Mouse (Mus musculus): Measurements from ENCODE around the gene Tedc1. TPM values are rescaled to one million over a fixed set of nuclear protein-coding genes. Genes with fewer than 3 reads are reported as not detected.

Gene Tedc1
- polyA plus RNA-seq, 1 experiment: 23.8 TPM

DNA sequence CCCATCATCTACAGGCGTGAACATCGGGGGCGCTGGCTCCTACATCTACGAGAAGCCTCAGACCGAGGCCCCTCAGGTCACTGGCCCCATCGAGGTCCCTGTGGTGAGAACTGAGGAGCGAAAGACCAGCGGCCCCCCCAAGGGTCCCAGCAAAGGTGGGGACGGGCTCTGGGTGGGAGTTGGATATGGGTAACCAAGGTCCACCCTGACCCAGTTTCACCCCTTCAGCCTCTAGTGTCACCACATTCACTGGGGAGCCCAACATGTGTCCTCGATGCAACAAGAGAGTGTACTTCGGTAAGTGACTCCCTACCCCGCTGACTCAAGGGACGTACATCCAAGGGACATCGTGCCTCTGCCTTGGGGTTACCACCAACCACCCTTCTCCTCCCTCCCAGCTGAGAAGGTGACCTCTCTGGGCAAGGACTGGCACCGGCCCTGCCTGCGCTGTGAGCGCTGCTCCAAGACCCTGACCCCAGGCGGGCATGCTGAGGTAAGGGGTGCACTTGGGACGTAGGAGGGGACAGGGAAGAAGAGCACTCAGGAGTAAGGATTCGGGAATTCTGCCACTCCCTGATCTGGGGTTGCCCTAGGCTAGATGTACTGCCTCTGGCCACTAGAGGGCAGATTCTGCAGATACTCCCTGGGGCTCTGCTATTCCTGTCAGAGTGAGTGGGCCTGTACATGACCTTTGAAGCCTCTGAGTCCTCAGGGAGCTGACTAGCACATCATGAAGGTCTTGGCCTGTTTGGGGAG, 12.0 kb upstream of the Tedc1 start:
- H3K27me3 ChIP-seq (ENCODE audit: control insufficient read depth, insufficient read depth, insufficient read length): no peaks in the 10 kb centered on the region
- no peak overlapping the region for H3K4me3 ChIP-seq (ENCODE audit: insufficient read depth, poor library complexity, severe bottlenecking)
- H3ac ChIP-seq (ENCODE audit: control insufficient read depth, insufficient read length, low read depth): peak overlapping the region; percentile 4
- TF ChIP-seq CTCF (IDR thresholded peaks at IDR 0.05; ENCODE audit: control insufficient read depth, insufficient read depth, insufficient read length) (peak; percentile 74), FOSL1 (IDR thresholded peaks at IDR 0.05; ENCODE audit: insufficient read depth, low read length, poor library complexity, severe bottlenecking) (no peak), MYOD1 (IDR thresholded peaks at IDR 0.05; ENCODE audit: control insufficient read depth, insufficient read length, low read depth) (no peak)
- peaks cover 41% of the 10 kb centered on the region for H3K79me3 ChIP-seq (ENCODE audit: low read depth)
- H3K79me2 ChIP-seq (ENCODE audit: control insufficient read depth, insufficient read depth): peaks cover 55% of the 10 kb centered on the region
- H3K36me3 ChIP-seq (ENCODE audit: control insufficient read depth, insufficient read depth): peaks cover 41% of the 10 kb centered on the region

DNA sequence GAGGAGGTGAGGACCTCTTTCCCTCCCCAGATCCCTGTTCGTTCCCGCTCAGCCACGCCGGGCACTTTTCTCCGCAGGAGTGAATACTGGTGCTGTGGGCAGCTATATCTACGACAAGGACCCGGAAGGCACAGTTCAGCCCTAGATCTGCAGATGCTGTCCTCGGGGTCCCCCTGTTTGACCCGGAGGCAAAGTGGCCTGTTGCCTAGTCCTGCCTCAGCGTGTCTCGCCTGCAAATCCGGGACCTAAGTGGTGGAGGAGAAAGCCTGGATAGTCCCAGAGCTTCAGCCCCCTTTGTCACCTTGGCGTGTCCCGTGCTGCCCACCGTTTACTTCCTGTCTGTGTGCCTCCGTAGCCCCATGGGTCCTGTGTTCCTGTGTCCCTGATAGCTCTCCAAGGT, 11.3 kb upstream of the Tedc1 start:
- Histone ChIP-seq H3K27me3 (ENCODE audit: control insufficient read depth, insufficient read depth, insufficient read length) (no peaks in the 10 kb centered on the region), H3K4me3 (ENCODE audit: insufficient read depth, poor library complexity, severe bottlenecking) (no peak overlapping the region), H3K79me3 (ENCODE audit: low read depth) (peaks cover 41% of the 10 kb centered on the region), H3K79me2 (ENCODE audit: control insufficient read depth, insufficient read depth) (peaks cover 55% of the 10 kb centered on the region), H3ac (ENCODE audit: control insufficient read depth, insufficient read length, low read depth) (no peak overlapping the region), H3K36me3 (ENCODE audit: control insufficient read depth, insufficient read depth) (peaks cover 41% of the 10 kb centered on the region)
- TF ChIP-seq USF1 (IDR thresholded peaks at IDR 0.05; ENCODE audit: low read depth) (no peak), CEBPB (IDR thresholded peaks at IDR 0.05; ENCODE audit: low read depth) (no peak), CTCF (IDR thresholded peaks at IDR 0.05; ENCODE audit: control insufficient read depth, insufficient read depth, insufficient read length) (no peak), MAX (IDR thresholded peaks at IDR 0.05) (no peak), MYOD1 (IDR thresholded peaks at IDR 0.05; ENCODE audit: control insufficient read depth, insufficient read length, low read depth) (no peak), FOSL1 (IDR thresholded peaks at IDR 0.05; ENCODE audit: insufficient read depth, low read length, poor library complexity, severe bottlenecking) (no peak), MYOG (IDR thresholded peaks at IDR 0.05; ENCODE audit: control insufficient read depth, extremely low read depth, insufficient read length) (no peak)

DNA sequence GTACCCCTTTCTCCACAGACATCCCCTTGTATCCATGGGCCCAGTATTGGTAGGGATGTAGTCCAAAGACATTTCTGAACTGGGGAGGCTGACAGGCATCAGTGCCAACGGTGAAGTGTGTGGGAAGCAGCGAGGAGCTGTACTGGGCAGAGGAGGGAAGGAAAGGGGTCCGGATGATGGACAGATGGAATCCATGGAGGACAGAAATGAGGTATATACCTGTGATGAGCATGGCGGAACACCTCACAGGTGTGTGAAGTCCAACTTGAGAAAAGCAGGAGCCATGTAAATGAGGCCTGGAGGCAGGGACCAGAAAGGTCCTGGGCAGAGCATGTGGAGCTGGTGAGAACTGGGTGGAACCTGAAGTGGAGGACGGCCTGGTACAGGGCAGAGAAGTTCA, 10.6 kb upstream of the Tedc1 start:
- Histone ChIP-seq H3K4me3 (ENCODE audit: insufficient read depth, poor library complexity, severe bottlenecking) (no peak overlapping the region), H3K79me2 (ENCODE audit: control insufficient read depth, insufficient read depth) (peaks cover 51% of the 10 kb centered on the region), H3K79me3 (ENCODE audit: low read depth) (peaks cover 41% of the 10 kb centered on the region), H3ac (ENCODE audit: control insufficient read depth, insufficient read length, low read depth) (no peak overlapping the region), H3K36me3 (ENCODE audit: control insufficient read depth, insufficient read depth) (peaks cover 41% of the 10 kb centered on the region), H3K27me3 (ENCODE audit: control insufficient read depth, insufficient read depth, insufficient read length) (no peaks in the 10 kb centered on the region)
- no peak for TF ChIP-seq MAX (IDR thresholded peaks at IDR 0.05)
- no peak for TF ChIP-seq CTCF (IDR thresholded peaks at IDR 0.05; ENCODE audit: control insufficient read depth, insufficient read depth, insufficient read length)
- TF ChIP-seq MYOG (IDR thresholded peaks at IDR 0.05; ENCODE audit: control insufficient read depth, extremely low read depth, insufficient read length): no peak
- no peak for TF ChIP-seq USF1 (IDR thresholded peaks at IDR 0.05; ENCODE audit: low read depth)
- no peak for TF ChIP-seq MYOD1 (IDR thresholded peaks at IDR 0.05; ENCODE audit: control insufficient read depth, insufficient read length, low read depth)
- TF ChIP-seq CEBPB (IDR thresholded peaks at IDR 0.05; ENCODE audit: low read depth): no peak
- no peak for TF ChIP-seq FOSL1 (IDR thresholded peaks at IDR 0.05; ENCODE audit: insufficient read depth, low read length, poor library complexity, severe bottlenecking)

DNA sequence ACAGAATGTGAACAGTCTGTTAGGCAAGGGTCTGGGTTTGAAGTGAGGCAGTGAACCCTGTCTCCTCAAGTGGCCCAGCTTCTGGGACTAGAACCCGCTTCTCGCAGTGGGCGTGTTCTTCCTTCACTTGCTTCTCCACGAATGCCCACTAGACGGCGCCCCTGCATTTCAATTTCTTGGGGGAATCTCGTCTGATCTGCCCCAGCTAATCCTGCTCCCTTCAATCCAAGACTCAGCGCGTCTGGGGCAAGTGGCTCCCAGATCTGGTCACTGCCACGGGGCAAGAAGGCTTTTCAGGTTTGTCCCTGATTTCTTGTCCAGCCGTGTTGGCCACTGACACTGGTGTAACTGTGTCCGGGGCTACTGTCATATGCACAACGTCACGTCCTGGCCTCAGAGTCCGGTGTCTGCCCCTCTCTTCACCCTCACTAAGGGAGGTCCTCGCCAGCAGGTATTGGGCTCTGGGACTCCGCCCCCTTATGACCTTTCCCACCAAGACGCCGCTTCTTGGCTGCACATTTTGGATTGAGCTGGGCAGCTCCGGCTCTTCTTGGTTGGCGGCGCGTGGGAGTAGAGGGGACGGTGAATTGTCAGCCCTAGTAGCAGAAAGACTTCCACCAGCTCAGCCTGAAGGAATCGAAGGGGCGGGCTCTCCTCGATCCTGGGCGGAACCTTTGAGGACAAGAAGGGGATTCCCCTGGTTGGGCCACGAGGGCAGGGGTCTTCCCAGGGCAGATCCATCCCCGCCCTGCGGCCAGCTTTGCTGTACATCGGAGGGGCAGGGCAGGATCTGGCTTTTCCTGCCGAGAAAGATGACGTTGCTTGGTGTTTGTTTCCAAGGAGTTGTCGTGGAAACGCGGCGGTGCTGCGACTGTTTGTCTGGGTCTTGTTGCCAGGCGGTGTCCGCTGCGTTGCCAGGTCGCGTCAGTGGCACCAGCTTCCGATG, 9.8 kb upstream of the Tedc1 start, which contains the start of gene Crip1:
Gene Crip1, plus strand, starts transcription at position 205 of the 946 bp plus-strand sequence.
- peak; percentile 40 for TF ChIP-seq MAX (IDR thresholded peaks at IDR 0.05)
- TF ChIP-seq MYOD1 (IDR thresholded peaks at IDR 0.05; ENCODE audit: control insufficient read depth, insufficient read length, low read depth): no peak
- TF ChIP-seq CEBPB (IDR thresholded peaks at IDR 0.05; ENCODE audit: low read depth): no peak
- TF ChIP-seq FOSL1 (IDR thresholded peaks at IDR 0.05; ENCODE audit: insufficient read depth, low read length, poor library complexity, severe bottlenecking): no peak
- peak; percentile 42 for TF ChIP-seq CTCF (IDR thresholded peaks at IDR 0.05; ENCODE audit: control insufficient read depth, insufficient read depth, insufficient read length)
- TF ChIP-seq USF1 (IDR thresholded peaks at IDR 0.05; ENCODE audit: low read depth): no peak
- TF ChIP-seq MYOG (IDR thresholded peaks at IDR 0.05; ENCODE audit: control insufficient read depth, extremely low read depth, insufficient read length): no peak
- Histone ChIP-seq H3K4me3 (ENCODE audit: insufficient read depth, poor library complexity, severe bottlenecking) (no peak within 1 kb of the TSS), H3K79me3 (ENCODE audit: low read depth) (peaks cover 34% of the 10 kb centered on the region), H3K36me3 (ENCODE audit: control insufficient read depth, insufficient read depth) (peaks cover 41% of the 10 kb centered on the region), H3ac (ENCODE audit: control insufficient read depth, insufficient read length, low read depth) (peak within 1 kb of the TSS; percentile 44), H3K79me2 (ENCODE audit: control insufficient read depth, insufficient read depth) (peaks cover 43% of the 10 kb centered on the region), H3K27me3 (ENCODE audit: control insufficient read depth, insufficient read depth, insufficient read length) (no peaks in the 10 kb centered on the region)

DNA sequence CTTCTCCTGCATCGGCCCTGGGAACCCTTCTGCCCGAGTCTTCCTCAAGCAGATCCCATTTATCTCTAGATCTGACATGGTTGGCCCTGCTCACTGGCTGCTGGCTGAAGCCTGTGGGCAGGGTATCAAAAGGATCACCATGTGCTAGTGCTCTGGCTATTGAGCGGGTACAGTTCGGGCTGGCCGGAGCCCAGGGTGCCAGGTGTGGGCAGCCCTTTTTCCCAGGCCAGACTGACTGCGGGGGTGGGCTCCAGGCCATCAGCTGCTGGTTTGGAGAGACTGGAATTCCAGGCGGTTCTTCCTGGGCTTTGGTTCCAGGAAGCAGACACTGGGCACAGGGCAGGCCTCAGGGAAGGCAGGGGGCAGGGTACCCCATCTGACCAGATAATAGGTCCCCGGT, 8.7 kb upstream of the Tedc1 start:
- Histone ChIP-seq H3K36me3 (ENCODE audit: control insufficient read depth, insufficient read depth) (peaks cover 34% of the 10 kb centered on the region), H3K79me3 (ENCODE audit: low read depth) (peaks cover 25% of the 10 kb centered on the region), H3K27me3 (ENCODE audit: control insufficient read depth, insufficient read depth, insufficient read length) (no peaks in the 10 kb centered on the region), H3K4me3 (ENCODE audit: insufficient read depth, poor library complexity, severe bottlenecking) (no peak overlapping the region), H3ac (ENCODE audit: control insufficient read depth, insufficient read length, low read depth) (no peak overlapping the region), H3K79me2 (ENCODE audit: control insufficient read depth, insufficient read depth) (peaks cover 42% of the 10 kb centered on the region)
- no peak for TF ChIP-seq MYOG (IDR thresholded peaks at IDR 0.05; ENCODE audit: control insufficient read depth, extremely low read depth, insufficient read length)
- TF ChIP-seq CTCF (IDR thresholded peaks at IDR 0.05; ENCODE audit: control insufficient read depth, insufficient read depth, insufficient read length): no peak
- TF ChIP-seq MYOD1 (IDR thresholded peaks at IDR 0.05; ENCODE audit: control insufficient read depth, insufficient read length, low read depth): no peak
- no peak for TF ChIP-seq USF1 (IDR thresholded peaks at IDR 0.05; ENCODE audit: low read depth)

Measured in C2C12 (cell line).